Mouse (Mus musculus) CD4-positive, CD25-positive, alpha-beta regulatory T cell, adult 2 months (primary cell): Measurements from ENCODE around the gene Kdm8.

Source experiments
- DNase-seq: peaks from one replicate; pipeline ENCODE4 v3.0.0-alpha.2; 2012; ENCODE audit warnings: low read depth, low spot score

Gene Kdm8

GRCm38 (mm10) chr7:125453671-125454070 is 9.2 kb downstream of the Kdm8 start:
- DNase-seq, result no peak

GRCm38 (mm10) chr7:125462200-125462599 is 17.7 kb downstream of the Kdm8 start:
- no peak for DNase-seq

- DNase-seq, result peak; percentile 86
Measured at GRCm38 (mm10) chr7:125469937-125470336, 25.5 kb downstream of the Kdm8 start.

- DNase-seq, result peak; percentile 33
Measured at GRCm38 (mm10) chr7:125470901-125471300, 26.4 kb downstream of the Kdm8 start.

GRCm38 (mm10) chr7:125471991-125472741 is 27.7 kb downstream of the Kdm8 start:
- DNase-seq, result peak; percentile 93

GRCm38 (mm10) chr7:125474535-125474934 is 30.1 kb downstream of the Kdm8 start:
- peak; percentile 72 for DNase-seq

- DNase-seq, result peak; percentile 44
Measured at GRCm38 (mm10) chr7:125475601-125476251, 31.2 kb downstream of the Kdm8 start.

GRCm38 (mm10) chr7:125478391-125478984 is 34.0 kb downstream of the Kdm8 start:
- no peak for DNase-seq

- no peak for DNase-seq
Measured at GRCm38 (mm10) chr7:125480518-125480917, 36.0 kb downstream of the Kdm8 start.

- no peak for DNase-seq
Measured at GRCm38 (mm10) chr7:125482339-125482738, 37.9 kb downstream of the Kdm8 start.

- no peak for DNase-seq
Measured at GRCm38 (mm10) chr7:125482886-125483285, 38.4 kb downstream of the Kdm8 start.

GRCm38 (mm10) chr7:125484791-125485190 is 40.3 kb downstream of the Kdm8 start:
- no peak for DNase-seq

GRCm38 (mm10) chr7:125486121-125486630 is 41.7 kb downstream of the Kdm8 start:
- peak; percentile 64 for DNase-seq

- DNase-seq, result peak; percentile 87
Measured at GRCm38 (mm10) chr7:125487126-125487525, 42.6 kb downstream of the Kdm8 start.

GRCm38 (mm10) chr7:125488706-125489105 is 44.2 kb downstream of the Kdm8 start:
- DNase-seq, result peak; percentile 81

- DNase-seq, result no peak
Measured at GRCm38 (mm10) chr7:125489636-125490035, 45.2 kb downstream of the Kdm8 start.

- DNase-seq, result peak; percentile 98
Measured at GRCm38 (mm10) chr7:125490947-125491735, 46.7 kb downstream of the Kdm8 start, which contains the start of gene Nsmce1. Nsmce1 (minus strand) TSS chr7:125491596.

GRCm38 (mm10) chr7:125491760-125492159 is 47.3 kb downstream of the Kdm8 start:
- no peak for DNase-seq

GRCm38 (mm10) chr7:125492551-125492950 is 48.1 kb downstream of the Kdm8 start:
- no peak for DNase-seq

- DNase-seq, result peak; percentile 32
Measured at GRCm38 (mm10) chr7:125495864-125496440, 51.5 kb downstream of the Kdm8 start.
